Mouse (Mus musculus) hindbrain, embryonic 11.5 days (tissue): ENCODE data around the gene Rps29. TPM values are rescaled to one million over a fixed set of nuclear protein-coding genes. Genes with fewer than 3 reads are reported as not detected.
A peak's percentile ranks its signal among the peaks of the same experiment; 100 is the strongest.

Source experiments
- ATAC-seq: fragments of 200-750 bp; cut with Nextera tagmentation; 2 replicates; pipeline ENCODE4 v1.8.0; 2017; ENCODE audit warnings: mild to moderate bottlenecking, moderate TSS enrichment, moderate library complexity; ENCODE audit not compliant: low FRiP score
- DNase-seq: peaks from one replicate; pipeline ENCODE4 v3.0.0-alpha.2; 2015; ENCODE audit warnings: low spot score
- H3K27ac ChIP-seq: fragments of 300-500 bp; sonication (generic); 2 replicates; pipeline ENCODE4 v1.5.1; 2014; ENCODE audit warnings: mild to moderate bottlenecking, low read depth, low read length
- H3K27me3 ChIP-seq: fragments of 300-500 bp; sonication (generic); 2 replicates; pipeline ENCODE4 v1.6.1; 2014; ENCODE audit warnings: mild to moderate bottlenecking, low read length, moderate library complexity, mixed read lengths; ENCODE audit not compliant: control insufficient read depth, insufficient read depth
- H3K36me3 ChIP-seq: fragments of 300-500 bp; sonication (generic); 2 replicates; pipeline ENCODE4 v1.6.1; 2014; ENCODE audit warnings: mild to moderate bottlenecking, low read length, moderate library complexity, mixed read lengths; ENCODE audit not compliant: control insufficient read depth, insufficient read depth
- H3K4me1 ChIP-seq: fragments of 300-500 bp; sonication (generic); replicated peaks from 2 replicates; pipeline ENCODE4 v1.6.1; 2014; ENCODE audit warnings: low read length, mixed read lengths; ENCODE audit not compliant: control insufficient read depth, insufficient read depth
- H3K4me2 ChIP-seq: fragments of 300-500 bp; sonication (generic); replicated peaks from 2 replicates; pipeline ENCODE4 v1.6.1; 2014; ENCODE audit warnings: mild to moderate bottlenecking, low read depth, low read length
- H3K4me3 ChIP-seq: fragments of 300-500 bp; sonication (generic); 2 replicates; pipeline ENCODE4 v1.5.1; 2014; ENCODE audit warnings: low read depth, low read length
- H3K9ac ChIP-seq: fragments of 300-500 bp; sonication (generic); 2 replicates; pipeline ENCODE4 v1.6.1; 2014; ENCODE audit warnings: low read depth, low read length
- H3K9me3 ChIP-seq: fragments of 300-500 bp; sonication (generic); 2 replicates; pipeline ENCODE4 v1.6.1; 2016; ENCODE audit warnings: low read length; ENCODE audit not compliant: control insufficient read depth
- WGBS: fragments of 180-500 bp; shearing (Covaris S2); extraction: QIAGEN DNeasy Blood & Tissue Kit; methylation state at CpG from one replicate; pipeline ENCODE4 v1.1.7; 2014; 5-methylcytosine and 5-hydroxymethylcytosine counted together
- polyA plus RNA-seq: library from polyadenylated mRNA; unstranded; fragments of >200 nt; fragmentation: Nextera tagmentation; extraction: Ambion mirVana; gene quantifications from 2 replicates; pipeline ENCODE4 v1.2.1, GENCODE M21; 2014

Gene Rps29
- polyA plus RNA-seq, 1 experiment from 2014 or later = 1,264 TPM

GRCm38 (mm10) chr12:69150049-69150448 is 8.9 kb downstream of the Rps29 start:
- Histone ChIP-seq H3K27me3 (no peaks in the 10 kb centered on the region), H3K36me3 (no peaks in the 10 kb centered on the region), H3K4me2 (no peak overlapping the region), H3K9me3 (no peaks in the 10 kb centered on the region), H3K4me3 (no peak overlapping the region), H3K27ac (no peak overlapping the region), H3K4me1 (no peaks in the 10 kb centered on the region), H3K9ac (no peak overlapping the region)
- DNase-seq (no peak), ATAC-seq (no peak)
- 86% methylated on average over 13 of the region's 13 CpGs for WGBS

- Histone ChIP-seq H3K9ac (no peak overlapping the region), H3K9me3 (no peaks in the 10 kb centered on the region), H3K36me3 (no peaks in the 10 kb centered on the region), H3K27ac (no peak overlapping the region), H3K4me1 (no peaks in the 10 kb centered on the region), H3K4me2 (no peak overlapping the region), H3K27me3 (no peaks in the 10 kb centered on the region), H3K4me3 (no peak overlapping the region)
- 93% methylated on average over 5 of the region's 5 CpGs for WGBS
- DNase-seq (no peak), ATAC-seq (no peak)
These were observed 11.7 kb downstream of the Rps29 start for GRCm38 (mm10) chr12:69147166-69147735.

- Histone ChIP-seq H3K4me3 (no peak overlapping the region), H3K9ac (no peak overlapping the region), H3K36me3 (no peaks in the 10 kb centered on the region), H3K27ac (no peak overlapping the region), H3K4me1 (no peaks in the 10 kb centered on the region), H3K27me3 (no peaks in the 10 kb centered on the region), H3K9me3 (no peaks in the 10 kb centered on the region), H3K4me2 (no peak overlapping the region)
- no peak for ATAC-seq
- 76% methylated on average over 6 of the region's 6 CpGs for WGBS
- no peak for DNase-seq
These were observed 15.5 kb downstream of the Rps29 start for GRCm38 (mm10) chr12:69143460-69143859.

GRCm38 (mm10) chr12:69139841-69140240 is 19.1 kb downstream of the Rps29 start:
- ATAC-seq (no peak), DNase-seq (no peak)
- Histone ChIP-seq H3K36me3 (no peaks in the 10 kb centered on the region), H3K4me1 (no peaks in the 10 kb centered on the region), H3K4me3 (no peak overlapping the region), H3K9me3 (no peaks in the 10 kb centered on the region), H3K27me3 (no peaks in the 10 kb centered on the region), H3K4me2 (no peak overlapping the region), H3K27ac (no peak overlapping the region), H3K9ac (no peak overlapping the region)
- WGBS = 87% methylated on average over 7 of the region's 7 CpGs

- Histone ChIP-seq H3K36me3 (no peaks in the 10 kb centered on the region), H3K27me3 (no peaks in the 10 kb centered on the region), H3K9me3 (no peaks in the 10 kb centered on the region), H3K4me2 (no peak overlapping the region), H3K9ac (no peak overlapping the region), H3K4me3 (no peak overlapping the region), H3K27ac (no peak overlapping the region), H3K4me1 (no peaks in the 10 kb centered on the region)
- DNase-seq (no peak), ATAC-seq (no peak)
- WGBS = 94% methylated on average over 3 of the region's 3 CpGs
These were observed 19.8 kb downstream of the Rps29 start for GRCm38 (mm10) chr12:69139201-69139600.

- Histone ChIP-seq H3K9me3 (no peaks in the 10 kb centered on the region), H3K36me3 (no peaks in the 10 kb centered on the region), H3K4me3 (no peak overlapping the region), H3K4me2 (no peak overlapping the region), H3K27me3 (no peaks in the 10 kb centered on the region), H3K27ac (no peak overlapping the region), H3K9ac (no peak overlapping the region), H3K4me1 (no peaks in the 10 kb centered on the region)
- WGBS = 8% methylated on average over 10 of the region's 10 CpGs
- ATAC-seq (no peak), DNase-seq (peak; percentile 65)
These were observed 27.0 kb downstream of the Rps29 start for GRCm38 (mm10) chr12:69131981-69132380.

- no peaks in the 10 kb centered on the region for H3K36me3 ChIP-seq
- no peaks in the 10 kb centered on the region for H3K27me3 ChIP-seq
- no peaks in the 10 kb centered on the region for H3K9me3 ChIP-seq
- H3K9ac ChIP-seq = no peak overlapping the region
- no peak overlapping the region for H3K27ac ChIP-seq
- no peak overlapping the region for H3K4me3 ChIP-seq
- 91% methylated on average over 6 of the region's 6 CpGs for WGBS
- no peaks in the 10 kb centered on the region for H3K4me1 ChIP-seq
- DNase-seq (no peak), ATAC-seq (no peak)
- H3K4me2 ChIP-seq = no peak overlapping the region
These were observed 27.7 kb downstream of the Rps29 start for GRCm38 (mm10) chr12:69131267-69131666.

GRCm38 (mm10) chr12:69130486-69130885 is 28.5 kb downstream of the Rps29 start:
- 72% methylated on average over 12 of the region's 12 CpGs for WGBS
- H3K4me3 ChIP-seq = no peak overlapping the region

GRCm38 (mm10) chr12:69129634-69130310 is 29.2 kb downstream of the Rps29 start:
- Histone ChIP-seq H3K4me1 (no peaks in the 10 kb centered on the region), H3K27me3 (no peaks in the 10 kb centered on the region), H3K36me3 (no peaks in the 10 kb centered on the region), H3K27ac (no peak overlapping the region), H3K4me3 (no peak overlapping the region), H3K9ac (no peak overlapping the region), H3K4me2 (no peak overlapping the region), H3K9me3 (no peaks in the 10 kb centered on the region)
- 41% methylated on average over 18 of the region's 18 CpGs for WGBS
- DNase-seq (peak; percentile 9), ATAC-seq (peak; percentile 39; the same call in 1 of the 2 replicates)

More at GRCm38 (mm10) chr12:69130486-69130885, 28.5 kb downstream of the Rps29 start:
- H3K27me3 ChIP-seq = no peaks in the 10 kb centered on the region
- no peaks in the 10 kb centered on the region for H3K4me1 ChIP-seq
- ATAC-seq = no peak
- H3K9me3 ChIP-seq = no peaks in the 10 kb centered on the region
- no peak overlapping the region for H3K4me2 ChIP-seq
- no peak overlapping the region for H3K27ac ChIP-seq
- H3K9ac ChIP-seq = no peak overlapping the region
- H3K36me3 ChIP-seq = no peaks in the 10 kb centered on the region
- no peak for DNase-seq
